Mouse (Mus musculus): Measurements from ENCODE around the gene Pcgf3.

DNA sequence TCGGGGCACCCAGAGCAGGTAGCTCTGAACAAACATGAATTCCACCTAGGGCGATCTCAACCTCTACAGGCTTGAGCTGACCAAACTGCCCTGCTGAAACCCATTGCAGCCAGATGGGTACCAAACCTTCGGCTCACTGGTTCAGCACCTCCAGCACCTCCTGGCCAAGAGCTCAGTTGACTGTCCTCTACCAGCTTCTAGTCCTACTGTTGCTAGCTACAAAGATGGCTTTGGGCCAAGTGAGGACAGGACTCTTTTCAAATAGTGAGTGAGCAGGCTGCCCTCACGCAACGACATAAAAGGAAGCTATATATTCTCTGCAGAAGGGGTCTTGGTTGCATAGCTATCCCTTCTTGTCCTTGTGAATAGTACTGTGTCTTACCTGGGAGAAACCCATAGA is 86.6 kb downstream of the Pcgf3 start:
- TF ChIP-seq POLR2A (IDR thresholded peaks at IDR 0.05; ENCODE audit: borderline replicate concordance, extremely low read depth, low read depth, low read length), result no peak
- TF ChIP-seq CTCF (IDR thresholded peaks at IDR 0.05; ENCODE audit: insufficient read depth, low read length), result no peak
